Mouse (Mus musculus): ENCODE data around the gene Dse. TPM values are rescaled to one million over a fixed set of nuclear protein-coding genes. Genes with fewer than 3 reads are reported as not detected.

The Dse gene
- polyA plus RNA-seq, 1 experiment from 2014 or later, result 22.3 TPM

GRCm38 (mm10) chr10:34233931-34234745, 26.6 kb upstream of the Dse start:
- WGBS, result 25% methylated on average over 2 of the region's 2 CpGs
- Histone ChIP-seq H3K4me3 (ENCODE audit: low read depth, low read length) (no peak overlapping the region), H3K4me2 (ENCODE audit: low read length) (no peak overlapping the region), H3K27ac (ENCODE audit: low read depth) (no peak overlapping the region), H3K9ac (ENCODE audit: low read length) (no peak overlapping the region), H3K27me3 (replicated peaks; ENCODE audit: control insufficient read depth, insufficient read depth, low read length) (no peaks in the 10 kb centered on the region), H3K4me1 (replicated peaks; ENCODE audit: control insufficient read depth, insufficient read depth, low read length) (no peaks in the 10 kb centered on the region), H3K36me3 (ENCODE audit: control insufficient read depth, insufficient read depth, low read length) (no peaks in the 10 kb centered on the region), H3K9me3 (ENCODE audit: control insufficient read depth, low read length) (no peaks in the 10 kb centered on the region)
- no peak for DNase-seq (ENCODE audit: low spot score)
- ATAC-seq (replicated peaks; ENCODE audit: low FRiP score, low TSS enrichment, low read depth), result no peak

DNA sequence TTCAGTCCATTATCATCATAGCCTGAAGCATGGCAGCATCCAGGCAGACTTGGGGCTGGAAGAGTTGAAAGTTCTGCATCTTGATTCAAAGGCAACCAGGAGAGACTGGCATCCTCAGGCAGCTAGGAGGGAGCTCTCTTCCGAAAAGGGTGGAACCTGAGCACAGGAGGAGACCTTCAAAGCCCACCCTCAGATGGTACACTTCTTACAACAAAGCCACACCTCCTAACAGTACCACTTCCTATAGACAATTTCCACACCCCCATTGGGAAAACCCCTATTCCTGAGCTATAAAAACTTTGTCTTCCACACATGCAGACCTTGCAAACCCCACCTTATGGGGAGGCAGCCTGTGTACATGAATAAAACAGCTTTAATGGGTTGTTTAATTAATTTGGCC, 25.9 kb upstream of the Dse start:
- 52% methylated on average over 1 of the region's 1 CpGs for WGBS
- no peak for ATAC-seq (replicated peaks; ENCODE audit: low FRiP score, low TSS enrichment, low read depth)
- no peaks in the 10 kb centered on the region for H3K36me3 ChIP-seq (ENCODE audit: control insufficient read depth, insufficient read depth, low read length)

DNA sequence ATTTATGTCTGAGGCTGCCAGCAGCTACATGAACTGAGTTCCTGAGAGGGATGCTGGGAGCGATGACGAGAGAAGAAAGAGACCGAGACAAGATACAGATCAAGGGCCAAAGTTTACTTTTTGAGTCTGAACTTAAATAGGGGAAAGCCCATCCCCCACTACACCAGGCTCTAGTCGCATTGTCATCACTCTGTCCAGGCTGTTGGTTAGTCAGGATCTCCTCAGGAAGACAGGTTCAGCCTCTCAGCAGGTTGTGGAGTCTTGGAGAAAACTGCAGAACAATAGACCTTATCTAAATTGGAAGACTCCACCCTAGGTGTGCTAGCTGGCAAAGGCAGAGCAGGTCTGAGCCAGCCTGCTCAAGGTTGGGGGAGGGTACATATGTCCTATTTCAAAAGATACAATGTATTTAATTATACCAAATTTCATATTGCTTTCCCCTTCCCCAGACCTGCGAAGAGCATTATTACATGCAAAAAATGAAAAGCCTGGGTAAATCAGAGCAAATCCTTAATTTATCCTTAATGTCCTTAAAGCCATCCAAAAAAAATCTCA, 22.7 kb upstream of the Dse start:
- Histone ChIP-seq H3K4me1 (replicated peaks; ENCODE audit: control insufficient read depth, insufficient read depth, low read length) (no peaks in the 10 kb centered on the region), H3K36me3 (ENCODE audit: control insufficient read depth, insufficient read depth, low read length) (no peaks in the 10 kb centered on the region), H3K4me2 (ENCODE audit: low read length) (no peak overlapping the region), H3K27ac (ENCODE audit: low read depth) (no peak overlapping the region), H3K4me3 (ENCODE audit: low read depth, low read length) (no peak overlapping the region), H3K9ac (ENCODE audit: low read length) (no peak overlapping the region), H3K27me3 (replicated peaks; ENCODE audit: control insufficient read depth, insufficient read depth, low read length) (no peaks in the 10 kb centered on the region), H3K9me3 (ENCODE audit: control insufficient read depth, low read length) (no peaks in the 10 kb centered on the region)
- DNase-seq (ENCODE audit: low spot score) (no peak), ATAC-seq (replicated peaks; ENCODE audit: low FRiP score, low TSS enrichment, low read depth) (no peak)
- WGBS, result 22% methylated on average over 5 of the region's 5 CpGs

More for the DNA sequence above, 25.9 kb upstream of the Dse start:
- no peak overlapping the region for H3K27ac ChIP-seq (ENCODE audit: low read depth)
- no peak for DNase-seq (ENCODE audit: low spot score)
- H3K4me2 ChIP-seq (ENCODE audit: low read length), result no peak overlapping the region
- no peak overlapping the region for H3K4me3 ChIP-seq (ENCODE audit: low read depth, low read length)
- H3K27me3 ChIP-seq (replicated peaks; ENCODE audit: control insufficient read depth, insufficient read depth, low read length), result no peaks in the 10 kb centered on the region
- no peak overlapping the region for H3K9ac ChIP-seq (ENCODE audit: low read length)
- H3K9me3 ChIP-seq (ENCODE audit: control insufficient read depth, low read length), result no peaks in the 10 kb centered on the region
- H3K4me1 ChIP-seq (replicated peaks; ENCODE audit: control insufficient read depth, insufficient read depth, low read length), result no peaks in the 10 kb centered on the region

- no peaks in the 10 kb centered on the region for H3K36me3 ChIP-seq (ENCODE audit: control insufficient read depth, insufficient read depth, low read length)
- DNase-seq (ENCODE audit: low spot score) (no peak), ATAC-seq (replicated peaks; ENCODE audit: low FRiP score, low TSS enrichment, low read depth) (no peak)
- no peak overlapping the region for H3K4me3 ChIP-seq (ENCODE audit: low read depth, low read length)
- WGBS, result 75% methylated on average over 4 of the region's 4 CpGs
- no peaks in the 10 kb centered on the region for H3K27me3 ChIP-seq (replicated peaks; ENCODE audit: control insufficient read depth, insufficient read depth, low read length)
- no peaks in the 10 kb centered on the region for H3K4me1 ChIP-seq (replicated peaks; ENCODE audit: control insufficient read depth, insufficient read depth, low read length)
- no peak overlapping the region for H3K27ac ChIP-seq (ENCODE audit: low read depth)
- no peaks in the 10 kb centered on the region for H3K9me3 ChIP-seq (ENCODE audit: control insufficient read depth, low read length)
- no peak overlapping the region for H3K4me2 ChIP-seq (ENCODE audit: low read length)
- no peak overlapping the region for H3K9ac ChIP-seq (ENCODE audit: low read length)
Observed at GRCm38 (mm10) chr10:34229491-34229890, 22.0 kb upstream of the Dse start.

GRCm38 (mm10) chr10:34223660-34224059, 16.1 kb upstream of the Dse start:
- DNase-seq (ENCODE audit: low spot score) (no peak), ATAC-seq (replicated peaks; ENCODE audit: low FRiP score, low TSS enrichment, low read depth) (no peak)
- H3K9me3 ChIP-seq (ENCODE audit: control insufficient read depth, low read length), result no peaks in the 10 kb centered on the region
- H3K27ac ChIP-seq (ENCODE audit: low read depth), result no peak overlapping the region
- no peak overlapping the region for H3K4me3 ChIP-seq (ENCODE audit: low read depth, low read length)
- H3K36me3 ChIP-seq (ENCODE audit: control insufficient read depth, insufficient read depth, low read length), result no peaks in the 10 kb centered on the region
- no peaks in the 10 kb centered on the region for H3K27me3 ChIP-seq (replicated peaks; ENCODE audit: control insufficient read depth, insufficient read depth, low read length)
- H3K9ac ChIP-seq (ENCODE audit: low read length), result no peak overlapping the region
- WGBS, result 45% methylated on average over 3 of the region's 3 CpGs
- H3K4me1 ChIP-seq (replicated peaks; ENCODE audit: control insufficient read depth, insufficient read depth, low read length), result peaks cover 5% of the 10 kb centered on the region; the same call in 1 of the 2 replicates
- no peak overlapping the region for H3K4me2 ChIP-seq (ENCODE audit: low read length)

GRCm38 (mm10) chr10:34221909-34222620, 14.6 kb upstream of the Dse start:
- H3K9ac ChIP-seq (ENCODE audit: low read length), result no peak overlapping the region
- 63% methylated on average over 3 of the region's 3 CpGs for WGBS
- no peak overlapping the region for H3K27ac ChIP-seq (ENCODE audit: low read depth)
- no peaks in the 10 kb centered on the region for H3K36me3 ChIP-seq (ENCODE audit: control insufficient read depth, insufficient read depth, low read length)
- peaks cover 5% of the 10 kb centered on the region; the same call in 1 of the 2 replicates for H3K4me1 ChIP-seq (replicated peaks; ENCODE audit: control insufficient read depth, insufficient read depth, low read length)
- no peak overlapping the region for H3K4me3 ChIP-seq (ENCODE audit: low read depth, low read length)
- no peaks in the 10 kb centered on the region for H3K9me3 ChIP-seq (ENCODE audit: control insufficient read depth, low read length)
- no peak overlapping the region for H3K4me2 ChIP-seq (ENCODE audit: low read length)
- no peak for ATAC-seq (replicated peaks; ENCODE audit: low FRiP score, low TSS enrichment, low read depth)
- DNase-seq (ENCODE audit: low spot score), result no peak
- H3K27me3 ChIP-seq (replicated peaks; ENCODE audit: control insufficient read depth, insufficient read depth, low read length), result no peaks in the 10 kb centered on the region

- Histone ChIP-seq H3K9ac (ENCODE audit: low read length) (no peak overlapping the region), H3K36me3 (ENCODE audit: control insufficient read depth, insufficient read depth, low read length) (no peaks in the 10 kb centered on the region), H3K4me2 (ENCODE audit: low read length) (no peak overlapping the region), H3K4me1 (replicated peaks; ENCODE audit: control insufficient read depth, insufficient read depth, low read length) (peaks cover 5% of the 10 kb centered on the region; the same call in 1 of the 2 replicates), H3K27ac (ENCODE audit: low read depth) (no peak overlapping the region), H3K27me3 (replicated peaks; ENCODE audit: control insufficient read depth, insufficient read depth, low read length) (no peaks in the 10 kb centered on the region), H3K9me3 (ENCODE audit: control insufficient read depth, low read length) (no peaks in the 10 kb centered on the region), H3K4me3 (ENCODE audit: low read depth, low read length) (no peak overlapping the region)
- ATAC-seq (replicated peaks; ENCODE audit: low FRiP score, low TSS enrichment, low read depth), result no peak
- no peak for DNase-seq (ENCODE audit: low spot score)
- WGBS, result 91% methylated on average over 3 of the region's 3 CpGs
Observed at GRCm38 (mm10) chr10:34218191-34218590, 10.7 kb upstream of the Dse start.

DNA sequence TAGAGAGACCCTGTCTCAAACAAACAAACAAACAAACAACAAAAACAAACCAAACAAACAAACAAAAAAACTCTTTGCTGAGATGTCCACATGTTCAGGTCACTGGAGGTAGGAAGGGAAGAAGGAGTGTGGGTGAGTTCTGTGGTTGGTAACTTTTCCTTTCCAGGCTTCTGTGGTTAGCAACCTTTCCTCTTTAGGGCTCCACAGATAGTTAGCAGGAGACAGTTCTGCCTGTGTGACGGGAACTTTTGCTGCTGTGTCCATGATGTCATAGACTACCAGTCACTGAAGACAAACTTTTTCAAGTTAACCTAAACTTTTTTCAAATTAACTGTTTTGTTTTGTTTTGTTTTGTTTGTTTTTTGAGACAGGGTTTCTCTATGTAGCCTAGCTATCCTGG, 8.2 kb upstream of the Dse start:
- ATAC-seq (replicated peaks; ENCODE audit: low FRiP score, low TSS enrichment, low read depth), result no peak
- Histone ChIP-seq H3K9ac (ENCODE audit: low read length) (no peak overlapping the region), H3K27ac (ENCODE audit: low read depth) (no peak overlapping the region), H3K4me1 (replicated peaks; ENCODE audit: control insufficient read depth, insufficient read depth, low read length) (no peaks in the 10 kb centered on the region), H3K9me3 (ENCODE audit: control insufficient read depth, low read length) (no peaks in the 10 kb centered on the region), H3K36me3 (ENCODE audit: control insufficient read depth, insufficient read depth, low read length) (no peaks in the 10 kb centered on the region), H3K4me3 (ENCODE audit: low read depth, low read length) (no peak overlapping the region), H3K27me3 (replicated peaks; ENCODE audit: control insufficient read depth, insufficient read depth, low read length) (no peaks in the 10 kb centered on the region), H3K4me2 (ENCODE audit: low read length) (no peak overlapping the region)
- WGBS, result 86% methylated on average over 1 of the region's 1 CpGs
- DNase-seq (ENCODE audit: low spot score), result no peak
